Mouse (Mus musculus) embryonic facial prominence, embryonic 10.5 days (tissue): ENCODE results near the gene Mtch2. TPM values are rescaled to one million over a fixed set of nuclear protein-coding genes. Genes with fewer than 3 reads are reported as not detected.

Experiments used
- polyA plus RNA-seq: library from polyadenylated mRNA; unstranded; fragments of >200 nt; fragmentation: Nextera tagmentation; extraction: Ambion mirVana; gene quantifications from 2 replicates; pipeline ENCODE4 v1.2.1, GENCODE M21; 2016

The Mtch2 gene
- polyA plus RNA-seq, 1 experiment from 2014 or later: 248 TPM

Other genes with a start within 250 kb of the Mtch2 start
- 71.3 and 73.0 TPM in 2 replicates for gene Nup160, start 169.9 kb upstream of the Mtch2 start, polyA plus RNA-seq
- gene Fnbp4, start 101.8 kb upstream of the Mtch2 start, polyA plus RNA-seq: 121 and 122 TPM in 2 replicates
- 0.60 and 0.88 TPM in 2 replicates for gene Agbl2, start 64.4 kb upstream of the Mtch2 start, polyA plus RNA-seq
- 2.8 and 4.9 TPM in 2 replicates for gene C1qtnf4, start 38.7 kb downstream of the Mtch2 start, polyA plus RNA-seq
- 58.1 and 59.4 TPM in 2 replicates for gene Kbtbd4, start 57.6 kb downstream of the Mtch2 start, polyA plus RNA-seq
- gene Ndufs3, start 57.7 kb downstream of the Mtch2 start, polyA plus RNA-seq: 201 and 206 TPM in 2 replicates
- gene Celf1, start 93.2 kb downstream of the Mtch2 start, polyA plus RNA-seq: 139 and 145 TPM in 2 replicates
- gene Rapsn, start 188.5 kb downstream of the Mtch2 start, polyA plus RNA-seq: 1.2 and 1.9 TPM in 2 replicates
- gene Psmc3, start 206.9 kb downstream of the Mtch2 start, polyA plus RNA-seq: 371 and 378 TPM in 2 replicates
- 20.3 and 24.2 TPM in 2 replicates for gene Slc39a13, start 223.3 kb downstream of the Mtch2 start, polyA plus RNA-seq
- gene Spi1, start 235.2 kb downstream of the Mtch2 start, polyA plus RNA-seq: 2.3 and 2.8 TPM in 2 replicates